Mouse (Mus musculus) limb, embryonic 12.5 days (tissue): Measurements from ENCODE around the gene Pxylp1. TPM values are rescaled to one million over a fixed set of nuclear protein-coding genes. Genes with fewer than 3 reads are reported as not detected.

Experiments
- ATAC-seq: fragments of 200-750 bp; cut with Nextera tagmentation; 2 replicates; pipeline ENCODE4 v1.8.0; 2017; ENCODE audit warnings: low read depth, moderate TSS enrichment; ENCODE audit not compliant: insufficient number of reproducible peaks, insufficient read depth, low FRiP score, low TSS enrichment
- H3K27ac ChIP-seq: fragments of 300-500 bp; sonication (generic); 2 replicates; pipeline ENCODE4 v1.5.1; 2016; ENCODE audit warnings: mild to moderate bottlenecking, moderate library complexity
- H3K27me3 ChIP-seq: fragments of 300-500 bp; sonication (generic); 2 replicates; pipeline ENCODE4 v1.6.1; 2016; ENCODE audit warnings: mild to moderate bottlenecking, moderate library complexity
- H3K36me3 ChIP-seq: fragments of 300-500 bp; sonication (generic); 2 replicates; pipeline ENCODE4 v1.6.1; 2016; ENCODE audit warnings: mild to moderate bottlenecking, moderate library complexity
- H3K4me1 ChIP-seq: fragments of 300-500 bp; sonication (generic); replicated peaks from 2 replicates; pipeline ENCODE4 v1.6.1; 2016
- H3K4me2 ChIP-seq: fragments of 300-500 bp; sonication (generic); 2 replicates; pipeline ENCODE4 v1.6.1; 2016; ENCODE audit warnings: mild to moderate bottlenecking, moderate library complexity
- H3K4me3 ChIP-seq: fragments of 300-500 bp; sonication (generic); replicated peaks from 2 replicates; pipeline ENCODE4 v1.5.1; 2016; ENCODE audit warnings: mild to moderate bottlenecking
- H3K9ac ChIP-seq: fragments of 300-500 bp; sonication (generic); replicated peaks from 2 replicates; pipeline ENCODE4 v1.6.1; 2016; ENCODE audit warnings: mild to moderate bottlenecking, moderate library complexity
- H3K9me3 ChIP-seq: fragments of 300-500 bp; sonication (generic); 2 replicates; pipeline ENCODE4 v1.6.1; 2016; ENCODE audit warnings: mild to moderate bottlenecking, moderate library complexity
- WGBS: fragments of 180-500 bp; shearing (Covaris S2); methylation state at CpG from one replicate; pipeline ENCODE4 v1.1.7; 2016; 5-methylcytosine and 5-hydroxymethylcytosine counted together
- polyA plus RNA-seq: library from polyadenylated mRNA; unstranded; fragments of >200 nt; fragmentation: Nextera tagmentation; extraction: Ambion mirVana; gene quantifications from 2 replicates; pipeline ENCODE4 v1.2.1, GENCODE M21; 2016

The Pxylp1 gene
- polyA plus RNA-seq, 1 experiment from 2014 or later: 21.4 TPM

- Histone ChIP-seq H3K36me3 (no peaks in the 10 kb centered on the region), H3K27ac (no peak overlapping the region), H3K9ac (no peak overlapping the region), H3K4me1 (peaks cover 3% of the 10 kb centered on the region; the same call in 1 of the 2 replicates), H3K27me3 (no peaks in the 10 kb centered on the region), H3K9me3 (no peaks in the 10 kb centered on the region), H3K4me2 (no peak overlapping the region), H3K4me3 (no peak overlapping the region)
- ATAC-seq: no peak
- 39% methylated on average over 4 of the region's 4 CpGs for WGBS
Measured at GRCm38 (mm10) chr9:96790389-96791007, 102.0 kb downstream of the Pxylp1 start.

DNA sequence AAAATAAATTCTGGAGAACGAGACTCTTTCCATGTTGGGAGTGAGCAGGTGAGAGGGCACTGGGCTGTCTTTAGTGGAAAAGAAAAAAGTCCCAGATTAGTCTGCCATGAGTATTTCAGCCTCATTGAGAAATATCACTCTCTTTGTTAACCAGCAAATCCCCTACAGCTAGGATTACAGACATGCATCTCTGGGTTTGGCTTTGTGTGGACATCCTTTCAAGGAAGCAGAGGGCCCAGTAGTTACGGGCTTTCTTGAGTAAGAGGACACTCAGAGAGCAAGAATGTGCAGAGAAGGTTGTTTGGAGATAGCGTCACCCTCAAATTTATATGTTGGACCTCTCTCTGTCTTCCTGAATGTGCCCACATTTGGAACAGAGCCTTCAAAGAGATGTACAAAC, 102.6 kb downstream of the Pxylp1 start:
- Histone ChIP-seq H3K4me2 (no peak overlapping the region), H3K27me3 (no peaks in the 10 kb centered on the region), H3K9ac (no peak overlapping the region), H3K36me3 (no peaks in the 10 kb centered on the region), H3K27ac (no peak overlapping the region), H3K4me1 (no peaks in the 10 kb centered on the region; the same call in 1 of the 2 replicates), H3K4me3 (no peak overlapping the region), H3K9me3 (no peaks in the 10 kb centered on the region)
- no peak for ATAC-seq
- WGBS: 87% methylated on average over 3 of the region's 3 CpGs

- no peak for ATAC-seq
- Histone ChIP-seq H3K27ac (no peak overlapping the region), H3K4me2 (no peak overlapping the region), H3K4me3 (no peak overlapping the region), H3K9ac (no peak overlapping the region), H3K27me3 (no peaks in the 10 kb centered on the region), H3K36me3 (no peaks in the 10 kb centered on the region), H3K4me1 (peaks cover 4% of the 10 kb centered on the region; the same call in 1 of the 2 replicates), H3K9me3 (no peaks in the 10 kb centered on the region)
- WGBS: 90% methylated on average over 10 of the region's 10 CpGs
Measured at GRCm38 (mm10) chr9:96787797-96788196, 104.7 kb downstream of the Pxylp1 start.

GRCm38 (mm10) chr9:96785871-96786342, 106.6 kb downstream of the Pxylp1 start:
- no peak for ATAC-seq
- WGBS: 52% methylated on average over 9 of the region's 9 CpGs
- Histone ChIP-seq H3K27ac (no peak overlapping the region), H3K4me2 (no peak overlapping the region), H3K27me3 (no peaks in the 10 kb centered on the region), H3K36me3 (no peaks in the 10 kb centered on the region), H3K9me3 (no peaks in the 10 kb centered on the region), H3K4me3 (no peak overlapping the region), H3K9ac (no peak overlapping the region), H3K4me1 (peaks cover 11% of the 10 kb centered on the region; the same call in 1 of the 2 replicates)

DNA sequence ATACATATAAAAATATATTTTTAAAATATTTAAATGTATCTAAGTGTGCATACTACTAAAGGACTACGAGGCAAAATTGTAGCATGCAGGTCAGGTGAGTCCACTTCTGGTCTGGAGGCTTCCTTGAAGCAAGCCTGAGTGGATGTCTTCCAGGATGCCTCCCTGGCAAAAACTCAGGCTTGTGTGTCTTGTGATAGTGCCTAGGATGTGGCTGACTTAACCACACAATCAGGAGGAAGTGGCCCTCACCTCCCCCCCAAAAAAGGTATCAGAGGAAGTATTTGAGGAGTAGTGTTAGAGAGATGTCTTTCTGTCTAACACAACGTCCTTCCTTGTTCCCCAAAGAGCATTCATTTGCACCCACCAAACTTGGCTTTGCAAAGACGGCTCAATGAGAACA, 107.3 kb downstream of the Pxylp1 start:
- no peak for ATAC-seq

GRCm38 (mm10) chr9:96783667-96784066, 108.8 kb downstream of the Pxylp1 start:
- no peaks in the 10 kb centered on the region for H3K9me3 ChIP-seq
- ATAC-seq: no peak
- H3K4me1 ChIP-seq: peaks cover 11% of the 10 kb centered on the region; the same call in 1 of the 2 replicates
- H3K4me2 ChIP-seq: no peak overlapping the region
- WGBS: 90% methylated on average over 9 of the region's 9 CpGs
- H3K9ac ChIP-seq: no peak overlapping the region
- no peak overlapping the region for H3K27ac ChIP-seq
- no peaks in the 10 kb centered on the region for H3K27me3 ChIP-seq
- no peaks in the 10 kb centered on the region for H3K36me3 ChIP-seq
- no peak overlapping the region for H3K4me3 ChIP-seq

More for the DNA sequence above, 107.3 kb downstream of the Pxylp1 start:
- H3K4me1 ChIP-seq: peaks cover 11% of the 10 kb centered on the region; the same call in 1 of the 2 replicates
- WGBS: 82% methylated on average over 3 of the region's 3 CpGs
- no peak overlapping the region for H3K9ac ChIP-seq
- no peak overlapping the region for H3K27ac ChIP-seq
- no peaks in the 10 kb centered on the region for H3K9me3 ChIP-seq
- no peak overlapping the region for H3K4me2 ChIP-seq
- H3K36me3 ChIP-seq: no peaks in the 10 kb centered on the region
- H3K27me3 ChIP-seq: no peaks in the 10 kb centered on the region
- H3K4me3 ChIP-seq: no peak overlapping the region

DNA sequence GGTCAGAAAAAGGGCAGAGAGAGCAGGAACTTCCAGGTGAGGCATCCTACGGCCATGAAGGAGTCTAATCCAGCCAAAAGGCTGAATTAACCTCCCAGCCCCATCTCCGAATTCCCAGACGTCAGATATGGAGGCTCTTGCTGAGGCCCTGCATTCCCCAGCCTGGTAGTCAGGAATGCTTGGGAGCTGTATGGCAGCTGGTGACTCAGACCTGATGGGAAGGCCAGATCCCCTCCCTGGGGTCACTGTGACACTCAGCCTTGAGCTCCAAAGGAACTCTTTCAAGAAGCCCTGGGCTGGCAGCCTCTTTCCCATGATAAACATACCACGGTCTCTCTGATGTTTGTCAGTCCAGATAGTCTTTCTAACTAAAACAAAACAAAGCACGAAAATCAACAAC, 109.2 kb downstream of the Pxylp1 start:
- Histone ChIP-seq H3K36me3 (no peaks in the 10 kb centered on the region), H3K4me2 (no peak overlapping the region), H3K9me3 (no peaks in the 10 kb centered on the region), H3K4me1 (peaks cover 11% of the 10 kb centered on the region; the same call in 1 of the 2 replicates), H3K27ac (no peak overlapping the region), H3K4me3 (no peak overlapping the region), H3K9ac (no peak overlapping the region), H3K27me3 (no peaks in the 10 kb centered on the region)
- no peak for ATAC-seq
- WGBS: 55% methylated on average over 5 of the region's 5 CpGs

GRCm38 (mm10) chr9:96782062-96782461, 110.4 kb downstream of the Pxylp1 start:
- Histone ChIP-seq H3K9ac (no peak overlapping the region), H3K4me3 (no peak overlapping the region), H3K36me3 (no peaks in the 10 kb centered on the region), H3K4me2 (no peak overlapping the region), H3K27me3 (no peaks in the 10 kb centered on the region), H3K4me1 (peaks cover 11% of the 10 kb centered on the region; the same call in 1 of the 2 replicates), H3K9me3 (no peaks in the 10 kb centered on the region), H3K27ac (no peak overlapping the region)
- no peak for ATAC-seq
- WGBS: 73% methylated on average over 8 of the region's 8 CpGs

Other genes starting within 250 kb of the Pxylp1 start
- gene Zbtb38, start 139.8 kb downstream of the Pxylp1 start, polyA plus RNA-seq: 10.2 and 11.6 TPM in 2 replicates
- 56.2 and 60.8 TPM in 2 replicates for gene Spsb4, start 126.2 kb upstream of the Pxylp1 start, polyA plus RNA-seq
- 92.6 and 97.8 TPM in 2 replicates for gene Slc25a36, start 218.5 kb upstream of the Pxylp1 start, polyA plus RNA-seq